Mouse (Mus musculus) intestine, postnatal 0 days (tissue): Measurements from ENCODE around the gene Vmn1r152. TPM values are rescaled to one million over a fixed set of nuclear protein-coding genes. Genes with fewer than 3 reads are reported as not detected.
"Not testable (repeated sequence)": the region's sequence is repeated elsewhere in the genome, so short reads cannot be mapped to it uniquely, and the experiment has no call there.

Experiments used
- ATAC-seq: fragments of 200-750 bp; cut with Nextera tagmentation; 2 replicates; pipeline ENCODE4 v1.8.0; 2017; ENCODE audit warnings: mild to moderate bottlenecking, moderate TSS enrichment, moderate library complexity
- H3K27ac ChIP-seq: fragments of 300-500 bp; sonication (generic); 2 replicates; pipeline ENCODE4 v1.5.1; 2014; ENCODE audit warnings: mild to moderate bottlenecking, low read depth, low read length, moderate library complexity
- H3K27me3 ChIP-seq: fragments of 300-500 bp; sonication (generic); replicated peaks from 2 replicates; pipeline ENCODE4 v1.6.1; 2014; ENCODE audit warnings: low read length, mixed read lengths; ENCODE audit not compliant: control insufficient read depth, insufficient read depth
- H3K36me3 ChIP-seq: fragments of 300-500 bp; sonication (generic); 2 replicates; pipeline ENCODE4 v1.6.1; 2014; ENCODE audit warnings: mild to moderate bottlenecking, moderate library complexity; ENCODE audit not compliant: control insufficient read depth, insufficient read depth
- H3K4me1 ChIP-seq: fragments of 300-500 bp; sonication (generic); replicated peaks from 2 replicates; pipeline ENCODE4 v1.6.1; 2014; ENCODE audit warnings: antibody characterized with exemption, low read length, mixed read lengths; ENCODE audit not compliant: control insufficient read depth, insufficient read depth
- H3K4me2 ChIP-seq: fragments of 300-500 bp; sonication (generic); replicated peaks from 2 replicates; pipeline ENCODE4 v1.6.1; 2014; ENCODE audit warnings: low read depth, mild to moderate bottlenecking, moderate library complexity
- H3K4me3 ChIP-seq: fragments of 300-500 bp; sonication (generic); 2 replicates; pipeline ENCODE4 v1.5.1; 2014; ENCODE audit warnings: low read depth, low read length
- H3K9ac ChIP-seq: fragments of 300-500 bp; sonication (generic); 2 replicates; pipeline ENCODE4 v1.6.1; 2014; ENCODE audit warnings: mild to moderate bottlenecking, low read depth, low read length
- H3K9me3 ChIP-seq: fragments of 300-500 bp; sonication (generic); 2 replicates; pipeline ENCODE4 v1.6.1; 2016; ENCODE audit warnings: mixed run types; ENCODE audit not compliant: control insufficient read depth
- WGBS: fragments of 180-500 bp; shearing (Covaris S2); extraction: QIAGEN DNeasy Blood & Tissue Kit; methylation state at CpG from one replicate; pipeline ENCODE4 v1.1.7; 2014; 5-methylcytosine and 5-hydroxymethylcytosine counted together
- polyA plus RNA-seq: library from polyadenylated mRNA; unstranded; fragments of >200 nt; fragmentation: Nextera tagmentation; extraction: Ambion mirVana; gene quantifications from 2 replicates; pipeline ENCODE4 v1.2.1, GENCODE M21; 2015

Gene Vmn1r152
- polyA plus RNA-seq = not detected in 2 replicates

DNA sequence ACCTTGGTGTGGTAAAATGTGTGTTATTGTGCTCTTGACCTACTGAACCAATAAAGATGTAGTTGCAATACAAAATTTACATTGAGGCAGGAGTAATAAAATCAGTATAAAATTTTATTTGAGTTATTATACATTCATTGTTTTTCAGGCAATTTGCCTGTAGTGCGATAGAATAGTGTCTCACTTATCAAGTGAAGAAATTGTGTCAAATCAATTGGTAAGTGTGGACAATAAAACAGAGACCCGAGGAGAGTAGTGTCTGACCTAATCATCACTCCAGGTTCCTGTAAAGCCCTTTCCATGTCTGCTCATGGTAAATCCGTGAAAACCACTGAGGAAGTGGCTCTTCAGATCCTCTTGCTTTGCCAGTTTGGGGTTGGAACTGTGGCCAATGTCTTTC is at the start of gene Vmn1r152:
TSS of gene Vmn1r152 (plus strand) at position 301 of the 400 bp plus-strand sequence.
- H3K9me3 ChIP-seq, ATAC-seq, H3K4me1 ChIP-seq, H3K36me3 ChIP-seq, H3K4me2 ChIP-seq, H3K9ac ChIP-seq, H3K4me3 ChIP-seq, H3K27ac ChIP-seq, H3K27me3 ChIP-seq: not testable (repeated sequence)
- WGBS = no CpG with 5 or more reads among the region's 3 CpGs

GRCm38 (mm10) chr7:22499578-22499977 is 23.2 kb upstream of the Vmn1r152 start, which contains the start of gene Vmn1r151:
Vmn1r151 (minus strand) TSS chr7:22499678.
- H3K9me3 ChIP-seq, H3K4me1 ChIP-seq, H3K4me3 ChIP-seq, H3K36me3 ChIP-seq, H3K27me3 ChIP-seq, H3K4me2 ChIP-seq, ATAC-seq, H3K27ac ChIP-seq, H3K9ac ChIP-seq: not testable (repeated sequence)
- 31% methylated on average over 1 of the region's 3 CpGs for WGBS

DNA sequence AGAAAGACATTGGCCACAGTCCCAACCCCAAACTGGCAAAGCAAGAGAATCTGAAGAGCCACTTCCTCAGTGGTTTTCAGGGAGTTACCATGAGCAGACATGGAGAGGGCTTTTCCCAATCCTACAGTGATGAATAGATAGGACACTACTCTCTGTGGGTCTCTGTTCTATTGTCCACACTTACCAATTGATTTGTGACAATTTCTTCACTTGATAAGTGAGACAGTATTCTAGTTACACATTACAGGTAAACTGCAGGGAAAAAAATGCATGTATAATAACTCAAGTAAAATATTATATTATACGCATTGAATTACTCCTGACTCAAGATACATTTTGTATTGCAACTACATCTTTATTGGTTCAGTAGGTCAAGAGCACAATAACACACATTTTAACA is 12.0 kb downstream of the Vmn1r152 start, which contains the start of gene Gm8677:
TSS of gene Gm8677 (minus strand) at position 101 of the 400 bp plus-strand sequence.
- not testable (repeated sequence) for H3K27me3 ChIP-seq, H3K4me2 ChIP-seq, H3K4me1 ChIP-seq, ATAC-seq, H3K9me3 ChIP-seq, H3K9ac ChIP-seq, H3K27ac ChIP-seq, H3K36me3 ChIP-seq, H3K4me3 ChIP-seq
- no CpG with 5 or more reads among the region's 1 CpGs for WGBS

DNA sequence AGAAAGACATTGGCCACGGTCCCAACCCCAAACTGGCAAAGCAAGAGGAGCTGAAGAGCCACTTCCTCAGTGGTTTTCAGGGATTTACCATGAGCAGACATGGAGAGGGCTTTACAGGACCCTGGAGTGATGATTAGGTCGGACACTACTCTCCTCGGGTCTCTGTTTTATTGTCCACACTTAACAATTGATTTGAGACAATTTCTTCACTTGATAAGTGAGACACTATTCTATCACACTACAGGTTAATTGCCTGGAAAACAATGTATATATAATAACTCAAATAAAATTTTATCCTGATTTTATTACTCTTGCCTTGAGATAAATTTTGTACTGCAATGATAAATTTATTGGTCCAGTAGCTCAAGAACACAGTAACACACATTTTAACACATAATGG is 42.5 kb downstream of the Vmn1r152 start, which contains the start of gene Gm4201:
TSS of gene Gm4201 (minus strand) at position 101 of the 400 bp plus-strand sequence.
- H3K27me3 ChIP-seq, H3K36me3 ChIP-seq, H3K27ac ChIP-seq, ATAC-seq, H3K4me1 ChIP-seq, H3K4me3 ChIP-seq, H3K4me2 ChIP-seq, H3K9me3 ChIP-seq, H3K9ac ChIP-seq: not testable (repeated sequence)
- no CpG with 5 or more reads among the region's 3 CpGs for WGBS

Other genes with a start within 250 kb of the Vmn1r152 start
- not detected in 2 replicates for gene Gm4187, start 193.2 kb upstream of the Vmn1r152 start, polyA plus RNA-seq
- gene Gm8660, start 151.9 kb upstream of the Vmn1r152 start, polyA plus RNA-seq = not detected in 2 replicates
- not detected in 2 replicates for gene Vmn1r148, start 109.4 kb upstream of the Vmn1r152 start, polyA plus RNA-seq
- gene Vmn1r149, start 84.7 kb upstream of the Vmn1r152 start, polyA plus RNA-seq = not detected in 2 replicates
- gene Gm10665, start 58.9 kb upstream of the Vmn1r152 start, polyA plus RNA-seq = not detected in 2 replicates
- gene Vmn1r151, start 23.3 kb upstream of the Vmn1r152 start, polyA plus RNA-seq = not detected in 2 replicates
- gene Gm8677, start 11.9 kb downstream of the Vmn1r152 start, polyA plus RNA-seq = not detected in 2 replicates
- gene Gm4201, start 42.4 kb downstream of the Vmn1r152 start, polyA plus RNA-seq = not detected in 2 replicates
- gene Gm4565, start 65.2 kb downstream of the Vmn1r152 start, polyA plus RNA-seq = not detected in 2 replicates
- not detected in 2 replicates for gene Vmn1r155, start 135.1 kb downstream of the Vmn1r152 start, polyA plus RNA-seq
- gene Gm8693, start 169.3 kb downstream of the Vmn1r152 start, polyA plus RNA-seq = not detected in 2 replicates
- gene Gm4567, start 196.7 kb downstream of the Vmn1r152 start, polyA plus RNA-seq = not detected in 2 replicates
- not detected in 2 replicates for gene Vmn1r157, start 238.7 kb downstream of the Vmn1r152 start, polyA plus RNA-seq